Mouse (Mus musculus) neural tube, embryonic 12.5 days (tissue): ENCODE results near the gene Cd44. TPM values are rescaled to one million over a fixed set of nuclear protein-coding genes. Genes with fewer than 3 reads are reported as not detected.
A peak's percentile ranks its signal among the peaks of the same experiment; 100 is the strongest.

ENCODE experiments used
- ATAC-seq: fragments of 200-750 bp; cut with Nextera tagmentation; 2 replicates; pipeline ENCODE4 v1.8.0; 2017; ENCODE audit warnings: low read depth, mild to moderate bottlenecking, moderate TSS enrichment, moderate library complexity; ENCODE audit not compliant: low FRiP score
- H3K27ac ChIP-seq: fragments of 300-500 bp; sonication (generic); 2 replicates; pipeline ENCODE4 v1.5.1; 2016
- H3K27me3 ChIP-seq: fragments of 300-500 bp; sonication (generic); replicated peaks from 2 replicates; pipeline ENCODE4 v1.6.1; 2016; ENCODE audit warnings: mild to moderate bottlenecking
- H3K36me3 ChIP-seq: fragments of 300-500 bp; sonication (generic); 2 replicates; pipeline ENCODE4 v1.6.1; 2016; ENCODE audit warnings: mild to moderate bottlenecking
- H3K4me1 ChIP-seq: fragments of 300-500 bp; sonication (generic); 2 replicates; pipeline ENCODE4 v1.6.1; 2016
- H3K4me2 ChIP-seq: fragments of 300-500 bp; sonication (generic); replicated peaks from 2 replicates; pipeline ENCODE4 v1.6.1; 2016; ENCODE audit warnings: mild to moderate bottlenecking
- H3K4me3 ChIP-seq: fragments of 300-500 bp; sonication (generic); 2 replicates; pipeline ENCODE4 v1.5.1; 2016
- H3K9ac ChIP-seq: fragments of 300-500 bp; sonication (generic); 2 replicates; pipeline ENCODE4 v1.6.1; 2016; ENCODE audit warnings: mild to moderate bottlenecking
- H3K9me3 ChIP-seq: fragments of 300-500 bp; sonication (generic); 2 replicates; pipeline ENCODE4 v1.6.1; 2016; ENCODE audit warnings: mild to moderate bottlenecking
- WGBS: fragments of 180-500 bp; shearing (Covaris S2); methylation state at CpG from one replicate; pipeline ENCODE4 v1.1.7; 2016; 5-methylcytosine and 5-hydroxymethylcytosine counted together
- polyA plus RNA-seq: library from polyadenylated mRNA; unstranded; fragments of >200 nt; fragmentation: Nextera tagmentation; extraction: Ambion mirVana; gene quantifications from 2 replicates; pipeline ENCODE4 v1.2.1, GENCODE M21; 2016

The Cd44 gene
- polyA plus RNA-seq, 1 experiment from 2014 or later, result 4.2 TPM

DNA sequence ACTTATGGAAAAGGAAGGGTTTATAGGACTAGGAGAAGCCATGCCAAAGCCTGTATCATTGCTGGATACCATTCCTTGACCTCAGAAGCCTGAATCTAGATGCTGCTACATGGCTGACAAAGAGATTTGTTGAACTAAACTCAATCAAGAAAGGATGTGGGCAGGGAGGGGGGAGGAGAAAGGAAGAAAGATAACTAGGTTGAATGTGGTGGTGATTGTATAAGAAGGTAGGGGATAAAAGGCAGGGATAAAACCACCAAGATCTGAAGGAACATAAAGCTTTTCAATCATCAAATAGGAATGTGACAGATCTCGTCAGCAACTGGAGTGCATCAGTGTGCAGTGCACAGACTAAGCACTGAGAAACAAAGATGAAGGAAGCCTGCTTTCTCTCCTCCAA, 7.9 kb upstream of the Cd44 start:
- H3K4me3 ChIP-seq, result no peak overlapping the region
- H3K9ac ChIP-seq, result no peak overlapping the region
- no peak overlapping the region for H3K4me2 ChIP-seq
- H3K27ac ChIP-seq, result no peak overlapping the region
- no peaks in the 10 kb centered on the region for H3K4me1 ChIP-seq
- 89% methylated on average over 1 of the region's 1 CpGs for WGBS
- no peaks in the 10 kb centered on the region for H3K9me3 ChIP-seq
- H3K27me3 ChIP-seq, result no peaks in the 10 kb centered on the region
- ATAC-seq, result no peak
- no peaks in the 10 kb centered on the region for H3K36me3 ChIP-seq

DNA sequence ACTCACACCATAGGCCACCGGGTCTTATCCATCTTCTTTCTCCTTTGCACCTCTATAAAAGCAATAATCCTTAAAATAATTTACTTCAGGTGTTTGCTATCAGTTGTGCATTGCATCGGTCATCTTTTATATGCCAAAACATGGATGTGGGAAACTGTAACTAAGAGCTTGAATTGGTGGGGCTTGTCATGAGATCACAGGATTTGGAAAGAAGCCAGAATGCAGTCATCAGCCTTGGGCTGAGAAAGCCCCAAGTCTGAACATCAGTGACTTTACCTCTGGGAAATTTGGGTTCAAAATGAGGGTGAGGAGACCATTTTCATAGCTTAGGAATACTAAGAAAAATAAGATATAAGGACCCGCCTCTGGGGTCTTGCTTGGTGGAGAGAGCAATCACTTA, 4.1 kb upstream of the Cd44 start:
- Histone ChIP-seq H3K9me3 (no peaks in the 10 kb centered on the region), H3K27me3 (0 out of 2 replicates have a peak, but pooled peaks cover 5% of the 10 kb centered on the region), H3K4me2 (no peak overlapping the region), H3K36me3 (no peaks in the 10 kb centered on the region), H3K4me1 (peaks cover 11% of the 10 kb centered on the region), H3K27ac (no peak overlapping the region), H3K9ac (no peak overlapping the region), H3K4me3 (no peak overlapping the region)
- ATAC-seq, result no peak
- WGBS, result 89% methylated on average over 3 of the region's 3 CpGs

DNA sequence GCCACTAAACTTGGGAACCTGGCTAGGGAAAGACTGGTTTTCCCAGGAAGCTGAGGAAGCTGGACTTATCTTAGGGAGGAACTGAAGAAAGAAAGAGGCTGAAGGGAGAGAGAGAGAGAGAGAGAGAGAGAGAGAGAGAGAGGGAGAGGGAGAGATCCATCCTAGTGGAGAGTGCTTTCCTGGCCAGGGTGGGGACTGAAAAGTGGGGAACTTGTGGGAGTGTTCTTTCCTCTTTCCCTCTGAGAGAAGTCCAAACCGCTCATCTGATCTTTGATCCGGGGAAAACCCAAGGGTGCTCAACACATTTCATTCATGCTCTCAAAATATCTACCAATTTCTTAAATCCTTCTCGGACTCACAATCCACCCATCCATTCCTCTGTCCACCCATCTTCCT, 361 bp upstream of the Cd44 start:
- Histone ChIP-seq H3K9me3 (no peaks in the 10 kb centered on the region), H3K27ac (no peak overlapping the region), H3K9ac (no peak overlapping the region), H3K27me3 (0 out of 2 replicates have a peak, but pooled peaks cover 16% of the 10 kb centered on the region), H3K4me3 (no peak overlapping the region; the same call in 1 of the 2 replicates), H3K36me3 (no peaks in the 10 kb centered on the region), H3K4me1 (peaks cover 11% of the 10 kb centered on the region), H3K4me2 (peak overlapping the region; percentile 76)
- no peak for ATAC-seq
- 24% methylated on average over 3 of the region's 3 CpGs for WGBS

DNA sequence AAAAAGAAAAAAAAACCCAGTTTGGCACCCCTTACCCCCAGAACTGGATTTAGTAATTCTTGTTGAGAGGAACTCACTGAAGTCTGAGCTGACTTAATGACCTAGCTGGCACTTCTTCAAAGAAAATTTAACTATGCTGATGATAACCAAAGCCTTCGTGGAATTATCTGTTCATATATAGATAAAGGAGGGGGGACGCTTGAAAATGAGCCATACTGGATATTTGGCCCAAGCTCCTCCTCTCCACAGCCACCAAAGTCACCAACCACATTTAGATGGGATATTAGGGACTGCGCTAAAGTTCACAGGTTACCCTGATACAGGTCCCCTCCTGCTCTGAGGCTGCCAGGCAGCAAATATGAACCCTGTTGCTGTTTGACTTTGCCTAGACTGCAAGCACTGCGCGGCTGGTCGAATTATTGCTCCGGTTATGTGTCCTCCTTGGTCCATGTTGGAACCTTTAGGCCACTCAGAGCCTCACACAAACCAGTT, 1.2 kb downstream of the Cd44 start:
- H3K4me2 ChIP-seq, result peak overlapping the region; percentile 76; the same call in 1 of the 2 replicates
- 0 out of 2 replicates have a peak, but pooled peaks cover 16% of the 10 kb centered on the region for H3K27me3 ChIP-seq
- H3K4me1 ChIP-seq, result peaks cover 11% of the 10 kb centered on the region
- H3K27ac ChIP-seq, result no peak overlapping the region
- ATAC-seq, result no peak
- WGBS, result 60% methylated on average over 7 of the region's 7 CpGs
- no peaks in the 10 kb centered on the region for H3K9me3 ChIP-seq
- no peaks in the 10 kb centered on the region for H3K36me3 ChIP-seq
- H3K9ac ChIP-seq, result no peak overlapping the region
- H3K4me3 ChIP-seq, result no peak overlapping the region

DNA sequence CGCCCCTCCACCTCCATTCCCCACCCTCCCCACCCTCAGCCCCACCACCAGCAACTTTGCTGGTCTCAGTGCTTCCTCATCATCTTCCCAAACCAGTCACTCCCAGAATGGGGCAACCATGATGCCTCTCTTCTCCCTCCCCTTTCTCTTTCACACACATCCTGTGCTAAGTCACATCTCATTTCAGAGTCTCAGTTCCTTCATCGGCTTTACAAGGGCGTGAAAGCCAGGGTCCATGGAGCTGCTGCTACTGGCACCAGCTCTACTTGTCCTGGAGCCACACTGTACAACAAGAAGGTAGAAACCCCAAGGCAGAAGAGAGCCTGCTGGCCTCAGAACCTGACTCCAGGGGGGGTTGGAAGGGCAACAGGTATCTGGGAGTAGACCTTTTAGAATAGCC, 2.2 kb downstream of the Cd44 start:
- Histone ChIP-seq H3K27me3 (0 out of 2 replicates have a peak, but pooled peaks cover 16% of the 10 kb centered on the region), H3K9ac (no peak overlapping the region), H3K4me2 (no peak overlapping the region), H3K36me3 (no peaks in the 10 kb centered on the region), H3K4me3 (no peak overlapping the region), H3K27ac (no peak overlapping the region), H3K9me3 (no peaks in the 10 kb centered on the region), H3K4me1 (peaks cover 11% of the 10 kb centered on the region)
- 68% methylated on average over 3 of the region's 3 CpGs for WGBS
- no peak for ATAC-seq

DNA sequence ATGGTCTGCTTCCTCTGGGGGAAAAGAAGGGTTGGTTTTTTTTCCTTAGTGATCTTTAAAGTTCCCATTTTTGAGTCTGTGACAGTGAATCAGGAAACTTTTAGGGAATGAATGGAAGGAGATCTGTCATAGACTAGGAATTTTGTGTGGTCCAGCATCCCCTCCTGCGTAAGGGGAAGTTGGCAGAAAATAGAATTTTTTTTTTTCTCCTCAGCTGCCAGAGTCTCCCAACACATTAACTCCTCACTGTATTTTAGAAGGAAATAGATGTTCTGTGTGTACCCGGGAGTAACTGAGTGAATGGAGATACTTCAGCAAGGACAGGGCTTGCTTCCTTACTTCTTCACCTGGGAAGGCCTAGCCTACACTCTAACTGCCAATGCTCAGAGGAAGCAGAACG, 2.9 kb downstream of the Cd44 start:
- Histone ChIP-seq H3K36me3 (no peaks in the 10 kb centered on the region), H3K9me3 (no peaks in the 10 kb centered on the region), H3K4me2 (no peak overlapping the region), H3K9ac (no peak overlapping the region), H3K4me1 (peaks cover 11% of the 10 kb centered on the region), H3K27ac (no peak overlapping the region), H3K27me3 (0 out of 2 replicates have a peak, but pooled peaks cover 16% of the 10 kb centered on the region), H3K4me3 (no peak overlapping the region)
- WGBS, result 83% methylated on average over 3 of the region's 3 CpGs
- ATAC-seq, result no peak

DNA sequence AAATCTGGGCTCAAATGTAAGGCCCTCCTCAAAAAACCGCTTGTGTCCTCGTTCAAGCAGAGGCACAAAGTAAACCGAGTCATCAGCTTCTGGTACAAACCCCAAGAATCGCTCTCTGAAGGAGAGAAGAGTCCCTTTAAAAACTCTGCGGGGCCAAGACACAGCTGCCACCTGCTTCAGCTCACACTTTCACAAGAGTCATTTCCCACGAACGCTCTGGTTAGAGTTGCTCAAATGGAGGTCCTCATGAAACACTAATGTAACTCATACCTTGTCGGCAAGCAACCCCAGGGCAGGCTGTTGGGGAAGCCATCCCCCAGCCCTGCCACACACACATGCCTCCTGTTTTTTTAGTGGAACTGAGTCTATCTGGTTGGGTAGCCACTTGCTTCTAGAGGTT, 5.3 kb downstream of the Cd44 start:
- Histone ChIP-seq H3K27me3 (0 out of 2 replicates have a peak, but pooled peaks cover 16% of the 10 kb centered on the region), H3K36me3 (no peaks in the 10 kb centered on the region), H3K9ac (no peak overlapping the region), H3K27ac (no peak overlapping the region), H3K4me3 (no peak overlapping the region), H3K4me2 (no peak overlapping the region), H3K4me1 (peaks cover 4% of the 10 kb centered on the region), H3K9me3 (no peaks in the 10 kb centered on the region)
- WGBS, result 88% methylated on average over 8 of the region's 8 CpGs
- no peak for ATAC-seq

DNA sequence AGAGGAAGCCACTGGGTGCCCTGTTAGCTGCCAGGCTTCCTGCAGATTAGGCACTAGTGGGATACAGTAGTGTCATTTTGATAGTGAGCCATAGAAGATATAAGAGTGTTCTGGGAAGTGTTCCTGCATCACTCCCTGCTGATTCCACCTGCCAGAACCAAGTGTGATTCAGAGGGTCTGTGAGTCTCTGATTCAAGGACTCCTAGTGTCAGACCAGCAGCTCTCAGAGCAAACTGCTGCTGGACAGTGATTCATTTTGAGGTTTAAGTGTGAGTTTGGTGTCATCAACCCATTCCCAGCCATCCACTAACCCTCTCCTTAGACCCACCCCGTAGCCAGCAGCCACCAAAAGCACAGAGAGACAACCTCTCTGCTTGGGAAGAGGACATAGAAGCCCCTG, 6.3 kb downstream of the Cd44 start:
- Histone ChIP-seq H3K9ac (no peak overlapping the region), H3K4me1 (no peaks in the 10 kb centered on the region), H3K27ac (no peak overlapping the region), H3K4me2 (no peak overlapping the region), H3K9me3 (no peaks in the 10 kb centered on the region), H3K36me3 (no peaks in the 10 kb centered on the region), H3K27me3 (0 out of 2 replicates have a peak, but pooled peaks cover 7% of the 10 kb centered on the region), H3K4me3 (no peak overlapping the region)
- ATAC-seq, result no peak
- whole genome bisulfite sequencing, result 74% methylated on average over 1 of the region's 1 CpGs

DNA sequence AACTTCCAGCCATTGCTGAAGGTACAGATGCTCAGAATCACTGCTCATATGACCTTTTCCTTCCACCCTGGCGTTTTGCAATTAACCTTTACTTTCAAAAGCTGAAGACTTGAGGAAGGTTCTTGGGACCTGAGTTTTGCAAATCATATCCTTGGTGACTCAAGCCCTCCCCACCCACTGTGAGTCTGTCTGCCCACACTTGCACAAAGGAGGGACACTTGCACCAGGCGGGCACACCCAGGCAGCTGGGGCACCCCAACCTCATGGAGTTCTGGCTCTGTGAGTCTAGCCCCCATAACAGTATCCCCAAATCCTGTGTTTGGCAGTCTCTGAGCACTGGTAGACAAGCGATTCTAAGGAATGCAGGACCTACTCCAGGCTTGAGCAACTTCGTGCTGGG, 6.7 kb downstream of the Cd44 start:
- WGBS, result 78% methylated on average over 4 of the region's 4 CpGs

DNA sequence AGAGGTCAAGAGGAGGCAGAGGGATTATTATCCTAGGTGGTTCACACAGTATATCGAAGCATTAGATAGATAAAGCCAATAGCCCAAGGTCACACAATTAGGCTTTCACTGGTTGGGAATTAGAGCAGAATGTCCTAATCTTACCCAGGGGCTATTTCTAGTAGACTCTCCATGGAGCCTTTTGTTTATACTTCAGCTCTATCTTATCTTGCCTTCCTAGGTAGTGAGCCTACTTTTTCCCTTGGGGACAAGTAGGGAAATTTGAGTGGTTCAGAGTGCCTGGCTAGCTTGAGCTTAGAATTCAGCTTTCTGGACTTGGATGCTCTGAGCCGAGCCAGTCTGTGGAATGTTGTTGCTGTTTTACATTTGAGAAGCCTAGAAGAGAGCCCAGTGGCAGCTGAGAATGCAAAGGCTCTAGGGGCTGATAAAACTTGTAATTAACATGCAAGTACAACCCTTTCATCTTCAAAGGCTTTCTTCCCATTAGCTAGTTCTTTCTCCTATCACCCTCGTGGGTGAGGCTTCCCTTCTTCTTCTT, 12.7 kb downstream of the Cd44 start:
- 30% methylated on average over 3 of the region's 3 CpGs for WGBS
- H3K27me3 ChIP-seq, result no peaks in the 10 kb centered on the region
- H3K4me3 ChIP-seq, result no peak overlapping the region
- H3K36me3 ChIP-seq, result no peaks in the 10 kb centered on the region
- no peak for ATAC-seq
- no peaks in the 10 kb centered on the region for H3K9me3 ChIP-seq
- H3K4me2 ChIP-seq, result no peak overlapping the region
- no peak overlapping the region for H3K9ac ChIP-seq
- H3K4me1 ChIP-seq, result no peaks in the 10 kb centered on the region
- H3K27ac ChIP-seq, result no peak overlapping the region

More for the DNA sequence above, 6.7 kb downstream of the Cd44 start:
- Histone ChIP-seq H3K9ac (no peak overlapping the region), H3K27me3 (0 out of 2 replicates have a peak, but pooled peaks cover 5% of the 10 kb centered on the region), H3K4me1 (no peaks in the 10 kb centered on the region), H3K9me3 (no peaks in the 10 kb centered on the region), H3K4me3 (no peak overlapping the region), H3K27ac (no peak overlapping the region), H3K36me3 (no peaks in the 10 kb centered on the region), H3K4me2 (no peak overlapping the region)
- no peak for ATAC-seq

DNA sequence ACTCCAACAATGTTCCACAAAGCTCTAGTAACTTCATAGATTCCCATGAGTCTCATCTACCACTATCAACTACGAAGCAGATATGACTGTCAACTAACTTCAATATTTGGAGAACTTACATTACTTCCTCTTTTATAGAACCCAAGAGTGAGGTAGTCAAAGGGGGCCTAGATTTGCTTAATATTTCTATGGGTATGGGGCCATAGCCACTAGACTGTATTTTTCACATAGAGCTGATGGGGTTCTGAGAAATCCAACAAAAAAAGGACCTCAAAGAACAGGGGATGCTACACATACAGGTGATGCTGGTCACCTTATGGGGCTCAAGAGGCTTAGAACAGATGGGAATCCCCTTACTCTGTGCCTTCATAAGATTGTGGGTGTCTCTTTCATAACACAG, 14.3 kb downstream of the Cd44 start:
- Histone ChIP-seq H3K9me3 (no peaks in the 10 kb centered on the region), H3K9ac (no peak overlapping the region), H3K27me3 (no peaks in the 10 kb centered on the region), H3K27ac (no peak overlapping the region), H3K4me2 (no peak overlapping the region), H3K36me3 (no peaks in the 10 kb centered on the region), H3K4me3 (no peak overlapping the region), H3K4me1 (no peaks in the 10 kb centered on the region)
- WGBS, result 89% methylated on average over 1 of the region's 1 CpGs
- ATAC-seq, result no peak

DNA sequence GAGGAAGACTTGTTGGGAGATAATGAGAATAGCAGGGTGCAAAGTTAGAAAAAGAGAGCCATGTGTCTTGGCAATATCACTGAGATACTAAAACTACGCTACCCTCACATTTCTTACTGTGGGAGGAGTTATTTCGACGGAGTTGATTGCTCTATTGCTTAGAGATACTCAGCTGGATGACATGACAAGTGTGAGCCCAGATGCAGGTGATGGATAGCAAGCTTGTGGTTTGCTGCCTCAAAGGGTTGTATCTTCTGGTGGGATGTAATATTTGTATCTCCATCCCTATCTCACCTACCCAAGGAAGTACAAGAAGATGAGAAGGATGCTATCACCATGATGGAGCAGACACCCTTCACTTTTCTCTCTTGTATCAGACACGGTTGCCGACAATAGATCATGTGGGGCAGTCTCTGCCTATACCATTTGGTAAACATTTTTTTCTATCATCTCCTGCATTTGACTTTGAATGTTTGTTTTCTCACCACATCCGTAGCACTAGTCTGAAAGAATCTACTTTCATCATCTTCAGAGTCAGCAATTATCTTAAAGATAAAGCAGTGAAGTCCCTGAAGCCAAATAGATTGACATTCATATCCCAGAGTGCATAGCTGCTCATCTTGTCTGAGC, 15.0 kb downstream of the Cd44 start:
- ATAC-seq, result no peak
- Histone ChIP-seq H3K4me2 (no peak overlapping the region), H3K27ac (no peak overlapping the region), H3K4me1 (no peaks in the 10 kb centered on the region), H3K36me3 (no peaks in the 10 kb centered on the region), H3K9ac (no peak overlapping the region), H3K27me3 (no peaks in the 10 kb centered on the region), H3K9me3 (no peaks in the 10 kb centered on the region), H3K4me3 (no peak overlapping the region)
- 89% methylated on average over 6 of the region's 6 CpGs for WGBS
